Mouse (Mus musculus) neural tube, embryonic 13.5 days (tissue): ENCODE measurements around the gene Tbx19. TPM values are rescaled to one million over a fixed set of nuclear protein-coding genes. Genes with fewer than 3 reads are reported as not detected.

Source experiments
- ATAC-seq: fragments of 200-750 bp; cut with Nextera tagmentation; 2 replicates; pipeline ENCODE4 v1.8.0; 2017; ENCODE audit warnings: low read depth, mild to moderate bottlenecking, moderate TSS enrichment, moderate library complexity
- H3K27ac ChIP-seq: fragments of 300-500 bp; sonication (generic); replicated peaks from 2 replicates; pipeline ENCODE4 v1.5.1; 2015; ENCODE audit warnings: moderate library complexity, mild to moderate bottlenecking, inconsistent platforms
- H3K27me3 ChIP-seq: fragments of 300-500 bp; sonication (generic); 2 replicates; pipeline ENCODE4 v1.6.1; 2015; ENCODE audit warnings: mild to moderate bottlenecking, inconsistent platforms
- H3K36me3 ChIP-seq: fragments of 300-500 bp; sonication (generic); 2 replicates; pipeline ENCODE4 v1.6.1; 2015; ENCODE audit warnings: mild to moderate bottlenecking, inconsistent platforms
- H3K4me1 ChIP-seq: fragments of 300-500 bp; sonication (generic); replicated peaks from 2 replicates; pipeline ENCODE4 v1.6.1; 2015; ENCODE audit warnings: inconsistent platforms
- H3K4me2 ChIP-seq: fragments of 300-500 bp; sonication (generic); 2 replicates; pipeline ENCODE4 v1.6.1; 2015; ENCODE audit warnings: inconsistent platforms, mild to moderate bottlenecking, moderate library complexity
- H3K4me3 ChIP-seq: fragments of 300-500 bp; sonication (generic); 2 replicates; pipeline ENCODE4 v1.5.1; 2015; ENCODE audit warnings: mild to moderate bottlenecking, inconsistent platforms
- H3K9ac ChIP-seq: fragments of 300-500 bp; sonication (generic); 2 replicates; pipeline ENCODE4 v1.6.1; 2015; ENCODE audit warnings: moderate library complexity, mild to moderate bottlenecking, inconsistent platforms
- H3K9me3 ChIP-seq: fragments of 300-500 bp; sonication (generic); 2 replicates; pipeline ENCODE4 v1.6.1; 2016; ENCODE audit warnings: inconsistent platforms
- WGBS: fragments of 180-500 bp; shearing (Covaris S2); methylation state at CpG from one replicate; pipeline ENCODE4 v1.1.7; 2015; 5-methylcytosine and 5-hydroxymethylcytosine counted together
- polyA plus RNA-seq: library from polyadenylated mRNA; unstranded; fragments of >200 nt; fragmentation: Nextera tagmentation; extraction: Ambion mirVana; gene quantifications from 2 replicates; pipeline ENCODE4 v1.2.1, GENCODE M21; 2015

Tbx19 gene
- polyA plus RNA-seq, 1 experiment from 2014 or later = not detected

DNA sequence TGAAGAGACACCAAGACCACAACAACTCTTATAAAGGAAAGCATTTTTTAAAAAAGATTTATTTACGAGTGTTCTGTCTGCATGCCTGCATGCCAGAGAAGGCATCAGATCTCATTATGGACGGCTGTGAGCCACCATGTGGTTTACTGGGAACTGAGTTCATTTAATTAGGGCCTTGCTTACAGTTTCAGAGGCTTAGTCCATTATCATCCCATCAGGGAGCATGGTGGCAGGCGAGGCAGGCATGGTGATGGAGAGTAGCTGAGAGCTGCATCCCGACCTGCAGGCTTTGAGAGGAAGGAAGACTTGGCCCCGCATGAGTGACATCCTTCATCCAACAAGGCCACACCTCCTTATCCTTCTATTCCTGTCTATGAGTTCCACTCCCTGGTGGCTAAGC is 52.1 kb downstream of the Tbx19 start:
- Histone ChIP-seq H3K9ac (no peak overlapping the region), H3K27ac (no peak overlapping the region; the same call in 1 of the 2 replicates), H3K9me3 (no peaks in the 10 kb centered on the region), H3K36me3 (no peaks in the 10 kb centered on the region), H3K27me3 (no peaks in the 10 kb centered on the region), H3K4me2 (no peak overlapping the region), H3K4me3 (no peak overlapping the region), H3K4me1 (peaks cover 28% of the 10 kb centered on the region)
- WGBS = 56% methylated on average over 5 of the region's 5 CpGs
- no peak for ATAC-seq

DNA sequence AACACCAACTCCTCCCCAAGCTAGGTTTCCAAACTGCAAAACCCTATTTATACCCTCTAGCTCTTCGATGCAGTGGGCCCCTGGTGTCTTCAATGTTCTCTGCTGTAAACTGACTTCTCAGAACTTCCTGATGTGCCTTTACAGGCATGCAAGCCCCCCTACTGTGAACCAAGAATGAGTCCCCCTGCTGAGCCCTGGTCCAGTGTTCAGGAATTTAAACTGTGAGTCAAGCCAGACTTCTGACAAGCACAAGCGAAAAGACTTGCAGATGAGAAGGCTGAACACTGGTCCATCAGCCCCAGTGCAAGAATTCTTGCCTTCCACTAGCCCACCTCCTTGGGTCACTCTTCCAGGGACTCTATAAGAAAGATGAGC is 54.6 kb downstream of the Tbx19 start:
- Histone ChIP-seq H3K9ac (no peak overlapping the region), H3K27ac (peak overlapping the region; percentile 61; the same call in 1 of the 2 replicates)
- WGBS = 42% methylated on average over 2 of the region's 2 CpGs

DNA sequence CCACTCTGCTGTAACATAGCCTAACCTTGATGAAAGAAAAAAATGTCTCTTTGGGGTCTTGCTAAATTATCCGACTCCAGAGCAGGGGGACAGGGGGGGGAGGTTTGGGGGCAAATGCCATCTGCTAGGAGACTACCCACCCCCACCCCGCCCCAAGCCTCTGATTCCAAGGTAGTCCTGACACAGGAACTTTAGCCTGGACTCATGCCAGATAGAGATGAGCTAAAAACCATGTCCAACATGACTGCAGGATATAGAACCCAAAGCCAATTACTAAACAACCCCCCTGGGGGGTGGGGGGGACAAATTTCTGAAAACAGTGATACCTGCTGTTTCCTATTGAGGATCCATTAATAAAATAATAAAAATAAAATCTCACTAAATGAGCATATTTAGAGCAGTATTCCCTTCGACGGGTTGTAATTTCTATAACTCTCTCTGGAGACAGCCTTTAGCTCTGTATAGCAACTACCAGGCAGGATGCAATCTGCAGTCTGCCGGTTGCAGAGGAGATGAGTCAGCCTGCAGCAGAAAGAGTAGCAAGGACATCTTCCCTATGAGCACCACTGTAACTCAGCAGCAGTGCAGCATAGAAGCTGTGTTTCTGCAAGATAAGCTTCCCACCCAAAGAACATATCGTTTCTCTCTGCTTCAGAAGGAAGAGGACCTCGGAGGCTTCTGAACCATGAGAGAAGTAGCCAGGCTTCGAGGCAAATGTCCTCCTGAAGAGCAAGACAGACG is 55.1 kb downstream of the Tbx19 start:
- Histone ChIP-seq H3K36me3 (no peaks in the 10 kb centered on the region), H3K9me3 (no peaks in the 10 kb centered on the region), H3K27ac (peak overlapping the region; percentile 61; the same call in 1 of the 2 replicates), H3K4me1 (peaks cover 28% of the 10 kb centered on the region), H3K27me3 (no peaks in the 10 kb centered on the region), H3K9ac (no peak overlapping the region), H3K4me2 (no peak overlapping the region), H3K4me3 (no peak overlapping the region)
- peak; percentile 32; the same call in 1 of the 2 replicates for ATAC-seq
- 60% methylated on average over 9 of the region's 9 CpGs for WGBS

More for the DNA sequence above, 54.6 kb downstream of the Tbx19 start:
- H3K27me3 ChIP-seq = no peaks in the 10 kb centered on the region
- H3K4me1 ChIP-seq = peaks cover 28% of the 10 kb centered on the region
- no peak overlapping the region for H3K4me2 ChIP-seq
- no peak overlapping the region for H3K4me3 ChIP-seq
- ATAC-seq = no peak
- no peaks in the 10 kb centered on the region for H3K36me3 ChIP-seq
- no peaks in the 10 kb centered on the region for H3K9me3 ChIP-seq

- peak overlapping the region; percentile 30; the same call in 1 of the 2 replicates for H3K27ac ChIP-seq
- H3K27me3 ChIP-seq = no peaks in the 10 kb centered on the region
- H3K4me3 ChIP-seq = no peak overlapping the region
- WGBS = 61% methylated on average over 7 of the region's 7 CpGs
- H3K4me2 ChIP-seq = no peak overlapping the region
- H3K9ac ChIP-seq = no peak overlapping the region
- no peaks in the 10 kb centered on the region for H3K9me3 ChIP-seq
- peaks cover 32% of the 10 kb centered on the region for H3K4me1 ChIP-seq
- peak; percentile 23; the same call in 1 of the 2 replicates for ATAC-seq
- H3K36me3 ChIP-seq = no peaks in the 10 kb centered on the region
These were observed 55.8 kb downstream of the Tbx19 start for GRCm38 (mm10) chr1:165104707-165105259.

DNA sequence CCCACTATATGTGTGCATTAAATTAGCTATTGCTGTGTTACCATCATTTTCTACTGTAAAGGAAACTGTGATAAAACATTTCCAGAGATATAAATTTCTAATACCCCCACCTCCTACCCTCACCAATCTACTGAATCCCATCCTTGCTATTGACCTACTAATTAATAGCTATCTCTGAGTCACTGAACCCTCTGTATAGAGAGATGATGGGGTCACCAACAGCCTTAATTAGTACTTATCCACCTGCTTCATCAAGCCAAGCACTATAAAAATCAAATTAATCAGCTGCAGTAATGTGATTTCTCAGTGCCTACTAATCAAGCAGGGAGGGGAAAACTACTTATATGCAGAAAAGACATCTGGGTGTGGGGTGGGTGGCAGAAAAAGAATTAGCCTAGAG is 61.0 kb downstream of the Tbx19 start:
- Histone ChIP-seq H3K9ac (no peak overlapping the region), H3K4me2 (no peak overlapping the region), H3K27me3 (no peaks in the 10 kb centered on the region), H3K4me1 (peaks cover 8% of the 10 kb centered on the region; the same call in 1 of the 2 replicates), H3K9me3 (no peaks in the 10 kb centered on the region), H3K27ac (peak overlapping the region; percentile 24; the same call in 1 of the 2 replicates), H3K4me3 (no peak overlapping the region), H3K36me3 (no peaks in the 10 kb centered on the region)
- peak; percentile 66; the same call in 1 of the 2 replicates for ATAC-seq

GRCm38 (mm10) chr1:165094871-165095270 is 65.7 kb downstream of the Tbx19 start:
- Histone ChIP-seq H3K9me3 (no peaks in the 10 kb centered on the region), H3K9ac (no peak overlapping the region), H3K36me3 (no peaks in the 10 kb centered on the region), H3K27ac (no peak overlapping the region), H3K4me1 (peaks cover 13% of the 10 kb centered on the region), H3K4me2 (no peak overlapping the region), H3K4me3 (no peak overlapping the region), H3K27me3 (no peaks in the 10 kb centered on the region)
- 23% methylated on average over 7 of the region's 7 CpGs for WGBS
- peak; percentile 32; the same call in 1 of the 2 replicates for ATAC-seq

- H3K4me3 ChIP-seq = peak overlapping the region; percentile 23
- H3K4me2 ChIP-seq = peak overlapping the region; percentile 53
- peak overlapping the region; percentile 35 for H3K9ac ChIP-seq
- no peaks in the 10 kb centered on the region for H3K36me3 ChIP-seq
- 11% methylated on average over 15 of the region's 15 CpGs for WGBS
- no peaks in the 10 kb centered on the region for H3K27me3 ChIP-seq
- H3K4me1 ChIP-seq = peaks cover 9% of the 10 kb centered on the region
- H3K27ac ChIP-seq = peak overlapping the region; percentile 66
- no peaks in the 10 kb centered on the region for H3K9me3 ChIP-seq
- peak; percentile 82 for ATAC-seq
These were observed 68.9 kb downstream of the Tbx19 start for GRCm38 (mm10) chr1:165091721-165092120.

GRCm38 (mm10) chr1:165089556-165089955 is 71.0 kb downstream of the Tbx19 start:
- H3K9ac ChIP-seq = no peak overlapping the region
- 89% methylated on average over 3 of the region's 3 CpGs for WGBS
- ATAC-seq = no peak
- peaks cover 21% of the 10 kb centered on the region for H3K4me1 ChIP-seq
- no peaks in the 10 kb centered on the region for H3K36me3 ChIP-seq
- H3K4me3 ChIP-seq = no peak overlapping the region
- H3K27ac ChIP-seq = no peak overlapping the region
- no peak overlapping the region for H3K4me2 ChIP-seq
- H3K9me3 ChIP-seq = no peaks in the 10 kb centered on the region
- H3K27me3 ChIP-seq = no peaks in the 10 kb centered on the region

Other genes with a start within 250 kb of the Tbx19 start
- not detected in 2 replicates for gene Xcl1, start 225.2 kb downstream of the Tbx19 start, polyA plus RNA-seq
- 5.7 and 6.3 TPM in 2 replicates for gene Sft2d2, start 33.7 kb upstream of the Tbx19 start, polyA plus RNA-seq
- 122 and 141 TPM in 2 replicates for gene Tiprl, start 76.2 kb upstream of the Tbx19 start, polyA plus RNA-seq
- gene Gpr161, start 135.0 kb upstream of the Tbx19 start, polyA plus RNA-seq = 2.9 TPM in 2 replicates